Mouse (Mus musculus): Measurements from ENCODE around the gene Zic4. TPM values are rescaled to one million over a fixed set of nuclear protein-coding genes. Genes with fewer than 3 reads are reported as not detected.

Gene Zic4
- polyA plus RNA-seq, 1 experiment from 2014 or later, result not detected

DNA sequence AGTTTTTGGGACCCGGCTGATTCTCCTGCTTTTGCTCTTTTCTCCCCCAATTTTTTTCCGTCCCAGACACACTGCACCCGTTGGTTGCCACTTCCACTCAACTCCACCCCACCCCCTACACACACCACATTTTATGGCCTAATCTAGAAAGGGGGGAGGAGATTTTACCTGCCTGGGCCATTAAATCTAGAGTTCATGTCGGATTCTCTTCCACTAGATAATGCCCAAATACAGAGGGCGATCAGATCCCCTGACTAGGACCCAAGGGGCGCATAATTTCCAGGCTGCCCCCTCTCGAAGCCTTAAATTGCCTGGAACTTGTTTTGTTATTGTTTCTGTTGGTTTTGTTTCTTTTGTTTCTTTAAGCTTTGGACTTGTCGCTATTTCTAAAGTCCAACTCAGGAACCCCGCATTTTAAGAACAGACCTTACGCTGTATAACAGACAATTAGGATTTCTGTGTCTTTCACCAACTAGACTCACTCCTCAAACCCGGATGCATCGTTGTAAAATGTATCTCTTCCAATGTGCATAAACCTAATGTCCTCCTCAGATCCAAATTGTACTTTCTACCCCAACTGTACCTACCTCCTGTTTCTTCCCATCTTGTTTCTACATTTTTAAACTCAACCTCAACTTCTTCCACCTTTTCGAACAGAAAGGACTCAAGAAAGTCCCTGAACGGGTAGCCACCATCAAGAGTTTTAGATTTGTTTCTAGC lies 958 bp downstream of the Zic4 start:
- no peaks in the 10 kb centered on the region for H3K9me3 ChIP-seq (ENCODE audit: low read length)
- TF ChIP-seq CTCF (IDR thresholded peaks at IDR 0.05) (no peak), EP300 (IDR thresholded peaks at IDR 0.05) (no peak)
- no peak overlapping the region for H3K9ac ChIP-seq (replicated peaks; ENCODE audit: low read depth)
- no peak overlapping the region for H3K4me3 ChIP-seq (ENCODE audit: low read depth, low read length)
- peaks cover 77% of the 10 kb centered on the region for H3K27me3 ChIP-seq (replicated peaks; ENCODE audit: insufficient read depth, low read length)
- H3K4me2 ChIP-seq (replicated peaks; ENCODE audit: low read depth, low read length), result no peak overlapping the region
- H3K36me3 ChIP-seq (ENCODE audit: insufficient read depth, low read length), result no peaks in the 10 kb centered on the region
- ATAC-seq (no peak), DNase-seq (ENCODE audit: low spot score) (no peak)
- no peak overlapping the region for H3K27ac ChIP-seq (ENCODE audit: low read length)
- 6% methylated on average over 14 of the region's 14 CpGs for WGBS
- H3K4me1 ChIP-seq (ENCODE audit: insufficient read depth, low read depth, low read length), result 0 out of 2 replicates have a peak, but pooled peaks cover 3% of the 10 kb centered on the region

DNA sequence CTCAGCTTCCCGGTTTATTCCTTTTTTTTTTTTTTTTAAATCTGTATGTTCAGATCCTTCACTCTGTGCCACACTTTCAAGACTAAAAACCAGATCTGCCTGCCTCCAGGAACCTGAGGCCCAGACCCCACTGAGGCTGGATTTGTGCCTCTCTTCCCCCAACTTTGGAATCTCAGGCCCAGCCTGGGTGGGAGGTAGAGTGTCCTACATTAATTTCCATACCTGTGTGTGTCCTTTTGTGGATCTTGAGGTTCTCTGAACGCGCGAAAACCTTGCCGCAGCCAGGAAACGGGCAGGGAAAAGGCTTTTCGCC lies 1.6 kb downstream of the Zic4 start:
- TF ChIP-seq CTCF (IDR thresholded peaks at IDR 0.05) (no peak), EP300 (IDR thresholded peaks at IDR 0.05) (no peak)
- Histone ChIP-seq H3K4me3 (ENCODE audit: low read depth, low read length) (no peak overlapping the region), H3K9ac (replicated peaks; ENCODE audit: low read depth) (no peak overlapping the region), H3K4me2 (replicated peaks; ENCODE audit: low read depth, low read length) (no peak overlapping the region), H3K27me3 (replicated peaks; ENCODE audit: insufficient read depth, low read length) (peaks cover 82% of the 10 kb centered on the region), H3K9me3 (ENCODE audit: low read length) (no peaks in the 10 kb centered on the region), H3K36me3 (ENCODE audit: insufficient read depth, low read length) (no peaks in the 10 kb centered on the region), H3K27ac (ENCODE audit: low read length) (no peak overlapping the region), H3K4me1 (ENCODE audit: insufficient read depth, low read depth, low read length) (0 out of 2 replicates have a peak, but pooled peaks cover 3% of the 10 kb centered on the region)
- ATAC-seq, result no peak
- WGBS, result 5% methylated on average over 7 of the region's 7 CpGs
- no peak for DNase-seq (ENCODE audit: low spot score)

DNA sequence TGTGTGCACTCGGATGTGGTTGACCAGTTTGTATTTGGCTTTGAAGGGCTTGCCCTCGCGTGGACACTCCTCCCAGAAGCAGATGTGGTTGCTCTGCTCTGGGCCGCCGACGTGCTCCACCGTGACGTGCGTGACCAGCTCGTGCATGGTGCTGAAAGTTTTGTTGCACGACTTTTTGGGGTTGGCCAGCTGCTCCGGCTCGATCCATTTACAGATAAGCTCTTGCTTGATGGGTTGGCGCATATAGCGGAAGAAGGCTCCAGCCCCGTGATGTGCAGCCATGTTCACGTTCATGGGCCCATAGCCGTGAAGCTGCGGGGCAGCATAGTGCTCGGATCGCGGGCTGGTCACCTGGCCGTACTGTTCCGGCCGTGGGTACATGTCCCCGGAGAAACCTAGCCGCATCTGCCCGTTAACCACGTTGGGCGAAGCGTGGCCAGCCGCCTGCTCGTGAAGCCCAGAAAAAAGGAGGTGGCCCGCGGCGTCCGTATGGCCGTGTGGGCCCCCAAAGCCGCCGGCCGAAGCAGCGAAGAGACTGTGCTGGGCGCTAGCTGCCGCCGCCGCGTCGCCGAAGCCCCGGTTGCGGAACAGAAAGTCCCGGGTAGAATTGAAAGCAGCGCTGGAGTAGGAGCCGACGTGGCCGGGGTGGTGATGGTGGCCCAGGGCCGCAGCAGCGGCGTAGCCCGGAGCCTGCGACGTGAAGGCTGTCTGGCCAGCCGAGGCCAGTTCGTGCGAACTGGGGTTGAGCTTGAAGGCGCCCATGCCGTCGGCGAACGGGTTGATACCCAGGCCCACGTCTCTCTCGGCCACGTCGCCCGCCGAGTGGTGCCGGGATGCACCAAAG lies 2.1 kb downstream of the Zic4 start:
- DNase-seq (ENCODE audit: low spot score) (no peak), ATAC-seq (peak; percentile 11; the same call in 1 of the 2 replicates)
- TF ChIP-seq CTCF (IDR thresholded peaks at IDR 0.05) (no peak), EP300 (IDR thresholded peaks at IDR 0.05) (no peak)
- H3K4me1 ChIP-seq (ENCODE audit: insufficient read depth, low read depth, low read length), result 0 out of 2 replicates have a peak, but pooled peaks cover 3% of the 10 kb centered on the region
- H3K4me2 ChIP-seq (replicated peaks; ENCODE audit: low read depth, low read length), result peak overlapping the region; percentile 52
- under 1% methylated on average over 75 of the region's 77 CpGs for WGBS
- H3K9ac ChIP-seq (replicated peaks; ENCODE audit: low read depth), result no peak overlapping the region
- peak overlapping the region; percentile 38 for H3K4me3 ChIP-seq (ENCODE audit: low read depth, low read length)
- H3K9me3 ChIP-seq (ENCODE audit: low read length), result no peaks in the 10 kb centered on the region
- H3K27me3 ChIP-seq (replicated peaks; ENCODE audit: insufficient read depth, low read length), result peaks cover 86% of the 10 kb centered on the region
- no peaks in the 10 kb centered on the region for H3K36me3 ChIP-seq (ENCODE audit: insufficient read depth, low read length)
- no peak overlapping the region for H3K27ac ChIP-seq (ENCODE audit: low read length)

DNA sequence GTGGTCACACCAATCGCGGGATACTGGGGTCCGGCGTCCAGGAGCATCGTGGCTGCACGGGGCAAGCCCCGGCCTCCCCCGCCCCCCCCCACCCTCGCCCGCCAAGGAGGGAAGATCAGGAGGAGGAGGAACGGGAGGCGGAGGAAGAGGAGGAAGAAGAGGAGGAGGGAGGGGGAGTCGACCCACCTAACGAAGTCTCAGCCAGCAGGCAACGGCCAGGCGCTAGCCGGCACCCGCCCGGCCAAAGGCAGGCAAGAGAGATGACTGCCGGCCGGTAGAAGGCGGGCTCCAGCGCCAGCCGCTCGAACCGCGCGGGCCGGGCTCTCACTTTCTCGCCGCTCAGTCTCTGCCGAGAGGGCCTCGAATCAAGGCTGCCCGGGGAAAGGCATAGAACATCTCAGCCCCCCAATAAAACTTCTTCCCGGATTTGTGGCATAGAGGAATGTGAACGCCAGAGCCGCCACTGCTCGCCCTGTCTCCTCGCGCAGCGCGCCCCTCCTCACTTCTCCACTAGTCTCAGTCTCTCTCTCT lies 2.8 kb downstream of the Zic4 start:
- Histone ChIP-seq H3K4me3 (ENCODE audit: low read depth, low read length) (peak overlapping the region; percentile 38), H3K4me2 (replicated peaks; ENCODE audit: low read depth, low read length) (peak overlapping the region; percentile 52), H3K36me3 (ENCODE audit: insufficient read depth, low read length) (no peaks in the 10 kb centered on the region), H3K4me1 (ENCODE audit: insufficient read depth, low read depth, low read length) (0 out of 2 replicates have a peak, but pooled peaks cover 3% of the 10 kb centered on the region), H3K27ac (ENCODE audit: low read length) (no peak overlapping the region), H3K27me3 (replicated peaks; ENCODE audit: insufficient read depth, low read length) (peaks cover 88% of the 10 kb centered on the region), H3K9ac (replicated peaks; ENCODE audit: low read depth) (no peak overlapping the region), H3K9me3 (ENCODE audit: low read length) (no peaks in the 10 kb centered on the region)
- DNase-seq (ENCODE audit: low spot score) (no peak), ATAC-seq (no peak)
- 1% methylated on average over 42 of the region's 42 CpGs for WGBS
- no peak for TF ChIP-seq CTCF (IDR thresholded peaks at IDR 0.05)
- no peak for TF ChIP-seq EP300 (IDR thresholded peaks at IDR 0.05)

DNA sequence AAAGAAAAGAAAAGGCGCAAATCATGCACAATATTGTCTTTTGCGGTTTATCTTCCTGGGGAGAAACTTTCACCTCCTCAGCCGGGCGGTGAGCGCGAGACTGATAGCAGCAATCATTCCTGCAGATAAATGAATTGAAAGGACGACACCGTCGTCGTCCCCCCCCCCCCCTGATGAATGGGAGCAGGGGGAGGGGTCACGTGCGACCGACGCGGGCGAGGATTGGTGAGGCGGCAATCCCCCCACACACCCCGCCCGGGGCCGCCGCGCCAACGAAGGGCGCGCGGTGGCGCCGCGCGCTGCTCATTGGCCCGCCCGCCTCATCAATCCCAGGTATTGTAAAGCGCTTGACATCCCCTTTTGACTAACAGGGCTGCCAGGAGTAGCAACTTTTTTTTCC lies 3.5 kb downstream of the Zic4 start, which contains the start of gene Zic1:
Gene Zic1 (minus strand): TSS at position 147 of the 400 bp plus-strand sequence.
- Histone ChIP-seq H3K36me3 (ENCODE audit: insufficient read depth, low read length) (no peaks in the 10 kb centered on the region), H3K9ac (replicated peaks; ENCODE audit: low read depth) (no peak within 1 kb of the TSS), H3K27me3 (replicated peaks; ENCODE audit: insufficient read depth, low read length) (peaks cover 90% of the 10 kb centered on the region), H3K4me3 (ENCODE audit: low read depth, low read length) (peak within 1 kb of the TSS; percentile 38), H3K4me1 (ENCODE audit: insufficient read depth, low read depth, low read length) (0 out of 2 replicates have a peak, but pooled peaks cover 3% of the 10 kb centered on the region), H3K9me3 (ENCODE audit: low read length) (no peaks in the 10 kb centered on the region), H3K4me2 (replicated peaks; ENCODE audit: low read depth, low read length) (peak within 1 kb of the TSS; percentile 52), H3K27ac (ENCODE audit: low read length) (no peak within 1 kb of the TSS)
- ATAC-seq (no peak), DNase-seq (ENCODE audit: low spot score) (no peak)
- TF ChIP-seq CTCF (IDR thresholded peaks at IDR 0.05), result no peak
- no peak for TF ChIP-seq EP300 (IDR thresholded peaks at IDR 0.05)
- WGBS, result under 1% methylated on average over 27 of the region's 33 CpGs
